Mouse (Mus musculus): Measurements from ENCODE around the gene Aifm2. TPM values are rescaled to one million over a fixed set of nuclear protein-coding genes. Genes with fewer than 3 reads are reported as not detected.

Gene Aifm2
- polyA plus RNA-seq, 1 experiment from 2014 or later: 6.0 TPM

Small RNA genes within 50 kb of the gene (microRNA-seq; reads per million reads assigned to microRNA genes)
- gene Mir5108: not detected

Other genes with a start within 250 kb of the Aifm2 start
- gene Lrrc20, start 239.5 kb upstream of the Aifm2 start, polyA plus RNA-seq (2015; fragmentation: Nextera tagmentation; extraction: Ambion mirVana): 5.1 and 5.5 TPM in 2 replicates
- not detected in 2 replicates for gene Npffr1, start 119.8 kb upstream of the Aifm2 start, polyA plus RNA-seq (2015; fragmentation: Nextera tagmentation; extraction: Ambion mirVana)
- 84.5 and 88.1 TPM in 2 replicates for gene Ppa1, start 66.7 kb upstream of the Aifm2 start, polyA plus RNA-seq (2015; fragmentation: Nextera tagmentation; extraction: Ambion mirVana)
- 66.6 and 67.0 TPM in 2 replicates for gene Sar1a, start 35.0 kb upstream of the Aifm2 start, polyA plus RNA-seq (2015; fragmentation: Nextera tagmentation; extraction: Ambion mirVana)
- 10.7 and 12.8 TPM in 2 replicates for gene Tysnd1, start 19.7 kb upstream of the Aifm2 start, polyA plus RNA-seq (2015; fragmentation: Nextera tagmentation; extraction: Ambion mirVana)
- gene H2afy2, start 68.9 kb downstream of the Aifm2 start, polyA plus RNA-seq (2015; fragmentation: Nextera tagmentation; extraction: Ambion mirVana): 4.4 and 4.9 TPM in 2 replicates

Data from liver, embryonic 16.5 days (tissue).